Mouse (Mus musculus) CH12.LX (cell line): ENCODE measurements at regions not wholly inside any gene's neighbourhood (a gene's known extent, or its start where the extent isn't known, plus 50 kb on each side); places are given as distances from the start of the nearest gene placed in this dataset.

ENCODE experiments used
- DNase-seq: peaks from one replicate; pipeline ENCODE4 v3.0.0-alpha.2; 2013; ENCODE audit errors: extremely low read depth
- H3K27ac ChIP-seq: 2 replicates; pipeline ENCODE4 v1.5.1; 2012; ENCODE audit warnings: low read depth, mild to moderate bottlenecking, control low read depth, moderate library complexity; ENCODE audit not compliant: insufficient read depth
- H3K27me3 ChIP-seq: replicated peaks from 2 replicates; pipeline ENCODE3; 2012; ENCODE audit warnings: inconsistent platforms
- H3K36me3 ChIP-seq, 2 experiments: replicated peaks in 1 of 2; 2 replicates each; pipeline versions ENCODE3 to v1.6.1; 2012; ENCODE audit warnings: inconsistent platforms in 1 of 2, low read length in 1 of 2, mild to moderate bottlenecking in 1 of 2, mixed read lengths in 1 of 2, moderate library complexity in 1 of 2; ENCODE audit not compliant: control insufficient read depth in 1 of 2, insufficient read depth in 1 of 2
- H3K4me1 ChIP-seq, 2 experiments: 2 replicates each; pipeline ENCODE4 v1.6.1; 2012; ENCODE audit warnings: inconsistent platforms in 1 of 2, moderate library complexity in 1 of 2; ENCODE audit not compliant: insufficient read depth in 2 of 2, control insufficient read depth in 1 of 2
- H3K4me2 ChIP-seq: 2 replicates; pipeline ENCODE4 v1.6.1; 2012; ENCODE audit warnings: low read depth, mild to moderate bottlenecking, control low read depth; ENCODE audit not compliant: poor library complexity, insufficient read depth, severe bottlenecking
- H3K4me3 ChIP-seq, 3 experiments: fragments of 150-350 bp in 1 of 3; sonication (generic) in 1 of 3; replicated peaks in 1 of 3; 2 replicates each; pipeline versions ENCODE3 to v1.5.1; 2011 to 2012; ENCODE audit warnings: low read depth in 2 of 3, low read length in 2 of 3, mild to moderate bottlenecking in 2 of 3, moderate library complexity in 2 of 3, control low read depth in 1 of 3, improper control_type of control experiment in 1 of 3, inconsistent platforms in 1 of 3, mixed read lengths in 1 of 3; ENCODE audit not compliant: poor library complexity in 1 of 3
- H3K79me2 ChIP-seq: replicated peaks from 2 replicates; pipeline ENCODE4 v1.6.1; 2012; ENCODE audit warnings: mild to moderate bottlenecking, moderate library complexity; ENCODE audit not compliant: control insufficient read depth, poor library complexity, insufficient read depth, severe bottlenecking; ENCODE audit errors: extremely low read depth
- H3K9ac ChIP-seq: 2 replicates; pipeline ENCODE4 v1.6.1; 2012; ENCODE audit warnings: low read depth, mild to moderate bottlenecking, control low read depth, moderate library complexity; ENCODE audit not compliant: insufficient read depth
- H3K9me3 ChIP-seq: replicated peaks from 2 replicates; pipeline ENCODE3; 2012; ENCODE audit warnings: low read length, inconsistent platforms, mixed read lengths
- ELF1 ChIP-seq: IDR thresholded peaks from 2 replicates; pipeline ENCODE4 v1.6.1; 2014; ENCODE audit warnings: low read depth, mild to moderate bottlenecking, inconsistent platforms, low read length, improper control_type of control experiment
- EP300 ChIP-seq: IDR thresholded peaks from 2 replicates; pipeline ENCODE4 v1.6.1; 2011; ENCODE audit warnings: low read length, improper control_type of control experiment
- ETS1 ChIP-seq: conservative IDR thresholded peaks from 2 replicates; pipeline ENCODE4 v1.6.1; 2012; ENCODE audit warnings: low read depth, mild to moderate bottlenecking, inconsistent platforms, low read length, improper control_type of control experiment, moderate library complexity
- MXI1 ChIP-seq: IDR thresholded peaks from 2 replicates; pipeline ENCODE4 v1.6.1; 2011; ENCODE audit warnings: mild to moderate bottlenecking, low read depth, low read length, improper control_type of control experiment
- NRF1 ChIP-seq: IDR thresholded peaks from 2 replicates; pipeline ENCODE4 v1.6.1; 2014; ENCODE audit warnings: low read depth, mild to moderate bottlenecking, inconsistent platforms, low read length, improper control_type of control experiment, moderate library complexity
- PAX5 ChIP-seq: IDR thresholded peaks from 2 replicates; pipeline ENCODE4 v1.6.1; 2012; ENCODE audit warnings: low read length, inconsistent platforms, mixed read lengths
- SMC3 ChIP-seq: IDR thresholded peaks from 2 replicates; pipeline ENCODE4 v1.6.1; 2011; ENCODE audit warnings: low read depth, low read length, improper control_type of control experiment
- UBTF ChIP-seq: IDR thresholded peaks from 2 replicates; pipeline ENCODE4 v1.6.1; 2012; ENCODE audit warnings: low read depth, mild to moderate bottlenecking, inconsistent platforms, low read length, improper control_type of control experiment, moderate library complexity
- USF1 ChIP-seq: IDR thresholded peaks from 2 replicates; pipeline ENCODE4 v1.6.1; 2014; ENCODE audit warnings: low read depth, mild to moderate bottlenecking, inconsistent platforms, low read length, improper control_type of control experiment
- ZC3H11A ChIP-seq: IDR thresholded peaks from 2 replicates; pipeline ENCODE4 v1.6.1; 2012; ENCODE audit warnings: low read depth, mild to moderate bottlenecking, inconsistent platforms, low read length, improper control_type of control experiment
- ZMIZ1 ChIP-seq: IDR thresholded peaks from 2 replicates; pipeline ENCODE4 v1.6.1; 2012; ENCODE audit warnings: low read depth, mild to moderate bottlenecking, inconsistent platforms, low read length, improper control_type of control experiment
- ZNF384 ChIP-seq: IDR thresholded peaks from 2 replicates; pipeline ENCODE4 v1.6.1; 2012; ENCODE audit warnings: low read depth, low read length, improper control_type of control experiment, inconsistent platforms
- dilution Hi-C: fragments of 300-500 bp; cut with MboI; formaldehyde crosslinking; loops from 2 replicates; pipeline ENCODE4 v1.14.3; 2020; ENCODE audit warnings: low sequenced_read_pairs; ENCODE audit not compliant: extremely low pct_unique_long_range_greater_than_20kb, extremely low pct_ligation_motif_present
- in situ Hi-C: fragments of 300-500 bp; cut with MboI; formaldehyde crosslinking; loops from 3 replicates; pipeline ENCODE4 v1.14.3; 2019; ENCODE audit warnings: low sequenced_read_pairs, low pct_ligation_motif_present, low pct_unique_long_range_greater_than_20kb, mixed read lengths

DNA sequence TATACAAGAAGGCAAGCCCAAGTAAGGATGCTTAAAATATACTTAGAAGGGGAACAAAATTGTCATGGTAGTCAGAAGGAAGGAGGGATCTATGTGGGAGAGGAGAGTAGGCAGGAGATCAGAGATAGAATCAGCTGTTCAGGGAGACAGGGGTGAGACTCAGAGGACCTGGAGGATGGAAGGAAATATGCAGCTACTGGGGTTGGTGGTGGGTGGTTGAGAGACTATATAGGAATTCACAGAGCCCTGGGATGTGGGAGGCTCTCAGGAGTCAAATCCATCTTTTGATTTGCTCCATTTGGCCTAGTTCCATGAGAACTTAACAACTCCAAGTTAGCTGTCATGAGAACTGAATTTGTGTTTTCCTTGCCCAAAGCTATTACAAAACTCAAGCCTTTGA lies 481.9 kb upstream of the Ndn start:
- no peak for TF ChIP-seq ZC3H11A
- no peak for TF ChIP-seq MXI1
- no peak for TF ChIP-seq NRF1
- no peak for TF ChIP-seq ZNF384
- TF ChIP-seq, all 38 proteins: peak for 0
- H3K4me3 ChIP-seq = no peak overlapping the region
- H3K79me2 ChIP-seq = no peaks in the 10 kb centered on the region
- in situ Hi-C loops (no loop called here), dilution Hi-C loops (no loop called here)
- no peak overlapping the region for H3K4me2 ChIP-seq
- no peaks in the 10 kb centered on the region for H3K4me1 ChIP-seq
- DNase-seq = no peak
- no peaks in the 10 kb centered on the region for H3K36me3 ChIP-seq
- no peak overlapping the region for H3K27ac ChIP-seq
- H3K27me3 ChIP-seq = no peaks in the 10 kb centered on the region
- H3K9ac ChIP-seq = no peak overlapping the region
- peaks cover 10% of the 10 kb centered on the region for H3K9me3 ChIP-seq

- no peak for DNase-seq
- Histone ChIP-seq H3K27ac (no peak overlapping the region), H3K27me3 (no peaks in the 10 kb centered on the region), H3K36me3 (no peaks in the 10 kb centered on the region), H3K79me2 (no peaks in the 10 kb centered on the region), H3K9ac (no peak overlapping the region), H3K4me2 (no peak overlapping the region), H3K4me1 (no peaks in the 10 kb centered on the region), H3K9me3 (peaks cover 18% of the 10 kb centered on the region), H3K4me3 (no peak overlapping the region)
- dilution Hi-C loops (no loop called here), in situ Hi-C loops (no loop called here)
- TF ChIP-seq PAX5 (no peak), ETS1 (no peak), ZMIZ1 (no peak)
Observed at GRCm38 (mm10) chr7:61866376-61866775, 480.0 kb upstream of the Ndn start.

GRCm38 (mm10) chr7:61876220-61876619 lies 470.1 kb upstream of the Ndn start:
- DNase-seq = no peak
- TF ChIP-seq EP300 (no peak), USF1 (no peak), SMC3 (no peak), PAX5 (no peak), ELF1 (no peak), ETS1 (no peak), UBTF (no peak)
- Histone ChIP-seq H3K4me3 (no peak overlapping the region), H3K9ac (no peak overlapping the region), H3K4me1 (no peaks in the 10 kb centered on the region), H3K27ac (no peak overlapping the region), H3K4me2 (no peak overlapping the region), H3K27me3 (no peaks in the 10 kb centered on the region), H3K9me3 (peaks cover 12% of the 10 kb centered on the region), H3K79me2 (no peaks in the 10 kb centered on the region), H3K36me3 (no peaks in the 10 kb centered on the region)
- dilution Hi-C loops (no loop called here), in situ Hi-C loops (no loop called here)
